Mouse (Mus musculus): Measurements from ENCODE around the gene Rbfox1. TPM values are rescaled to one million over a fixed set of nuclear protein-coding genes. Genes with fewer than 3 reads are reported as not detected.

Rbfox1 gene
- polyA plus RNA-seq, 1 experiment from 2014 or later, result 2.2 TPM

GRCm38 (mm10) chr16:6531459-6531858 is 646.3 kb downstream of the Rbfox1 start:
- Histone ChIP-seq H3K27ac (no peak overlapping the region), H3K9me3 (no peaks in the 10 kb centered on the region), H3K27me3 (no peaks in the 10 kb centered on the region), H3K4me1 (no peaks in the 10 kb centered on the region), H3K4me3 (no peak overlapping the region), H3K36me3 (no peaks in the 10 kb centered on the region), H3K9ac (no peak overlapping the region), H3K4me2 (no peak overlapping the region)
- WGBS, result 44% methylated on average over 3 of the region's 3 CpGs
- ATAC-seq (ENCODE audit: borderline replicate concordance, extremely low read depth, low FRiP score, low TSS enrichment), result no peak

DNA sequence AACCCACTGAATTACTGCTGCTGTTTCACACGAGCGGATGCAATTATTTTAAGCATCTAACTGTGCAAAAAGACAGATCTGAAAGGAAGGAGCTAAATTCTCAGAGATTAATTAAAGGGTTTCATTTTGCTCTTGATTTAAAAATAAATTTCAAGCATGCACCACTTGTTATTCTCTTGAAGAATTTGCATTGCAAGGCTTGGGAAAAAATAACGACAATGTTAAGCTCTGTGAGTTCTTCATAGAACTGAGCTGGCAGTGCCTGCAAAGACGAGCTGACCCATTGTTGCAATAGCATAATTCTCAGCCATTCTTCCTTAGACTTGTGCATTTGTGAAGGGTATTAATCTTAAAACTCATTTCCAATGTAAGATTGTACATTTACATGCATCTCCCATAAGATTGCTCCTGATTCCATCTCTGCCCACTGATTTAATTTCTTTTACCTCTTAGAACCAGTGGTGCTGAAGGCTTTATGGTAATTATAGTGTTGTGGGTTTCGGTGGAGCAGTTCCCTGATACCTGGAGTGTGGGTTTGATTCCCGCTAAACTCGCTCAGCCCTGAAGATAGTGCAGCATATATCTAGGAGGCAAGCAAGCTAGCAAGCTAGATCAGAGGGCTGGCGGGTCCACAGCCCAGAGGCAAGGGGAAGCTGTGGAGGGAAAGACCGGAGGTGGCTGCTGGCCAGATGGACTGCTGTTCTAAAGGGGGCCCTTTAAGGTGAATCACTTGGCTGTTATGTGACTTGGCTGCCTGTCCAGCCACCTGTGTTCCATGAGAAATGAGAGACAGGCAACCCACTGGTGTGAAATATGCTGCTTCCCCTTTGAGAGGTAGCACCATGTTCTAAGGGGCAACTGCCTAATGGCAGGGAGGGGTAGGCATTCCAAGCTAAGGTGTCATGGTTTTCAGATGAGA is 647.2 kb downstream of the Rbfox1 start:
- Histone ChIP-seq H3K4me3 (no peak overlapping the region), H3K9me3 (no peaks in the 10 kb centered on the region), H3K27ac (no peak overlapping the region), H3K36me3 (no peaks in the 10 kb centered on the region), H3K4me1 (no peaks in the 10 kb centered on the region), H3K9ac (no peak overlapping the region), H3K27me3 (no peaks in the 10 kb centered on the region), H3K4me2 (no peak overlapping the region)
- ATAC-seq (ENCODE audit: borderline replicate concordance, extremely low read depth, low FRiP score, low TSS enrichment), result no peak
- WGBS, result 69% methylated on average over 9 of the region's 9 CpGs

DNA sequence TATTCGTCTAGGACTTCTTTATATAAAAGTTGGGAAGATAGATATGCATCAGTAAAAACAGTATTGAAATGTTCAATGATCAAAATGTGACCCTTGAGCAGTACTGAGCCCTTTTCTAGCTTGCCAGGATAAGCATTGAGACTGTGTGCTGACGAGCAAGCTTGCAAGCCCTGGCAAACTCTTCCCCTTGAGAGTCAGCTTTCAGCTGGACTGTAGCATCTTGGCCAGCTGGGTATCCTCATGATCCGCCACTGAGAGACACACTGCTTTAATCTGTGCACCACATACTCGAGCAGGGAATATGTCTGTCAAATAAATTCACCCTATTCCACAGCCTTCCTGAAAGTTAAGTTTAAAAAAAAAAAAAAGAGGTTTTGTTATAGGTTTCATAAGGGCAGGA is 670.6 kb downstream of the Rbfox1 start:
- no peaks in the 10 kb centered on the region for H3K27me3 ChIP-seq
- 32% methylated on average over 4 of the region's 4 CpGs for WGBS
- no peak overlapping the region for H3K4me2 ChIP-seq
- H3K9ac ChIP-seq, result no peak overlapping the region
- no peaks in the 10 kb centered on the region for H3K36me3 ChIP-seq
- H3K27ac ChIP-seq, result no peak overlapping the region
- no peak for ATAC-seq (ENCODE audit: borderline replicate concordance, extremely low read depth, low FRiP score, low TSS enrichment)
- no peaks in the 10 kb centered on the region for H3K9me3 ChIP-seq
- no peak overlapping the region for H3K4me3 ChIP-seq
- H3K4me1 ChIP-seq, result no peaks in the 10 kb centered on the region

GRCm38 (mm10) chr16:6557726-6558125 is 672.6 kb downstream of the Rbfox1 start:
- no peaks in the 10 kb centered on the region for H3K36me3 ChIP-seq
- 81% methylated on average over 1 of the region's 1 CpGs for WGBS
- no peak overlapping the region for H3K27ac ChIP-seq
- no peak overlapping the region for H3K4me2 ChIP-seq
- H3K9me3 ChIP-seq, result no peaks in the 10 kb centered on the region
- no peak for ATAC-seq (ENCODE audit: borderline replicate concordance, extremely low read depth, low FRiP score, low TSS enrichment)
- H3K9ac ChIP-seq, result no peak overlapping the region
- H3K4me3 ChIP-seq, result no peak overlapping the region
- no peaks in the 10 kb centered on the region for H3K4me1 ChIP-seq
- no peaks in the 10 kb centered on the region for H3K27me3 ChIP-seq

- H3K4me1 ChIP-seq, result no peaks in the 10 kb centered on the region
- H3K27ac ChIP-seq, result no peak overlapping the region
- H3K4me3 ChIP-seq, result no peak overlapping the region
- H3K36me3 ChIP-seq, result no peaks in the 10 kb centered on the region
- H3K27me3 ChIP-seq, result no peaks in the 10 kb centered on the region
- no peaks in the 10 kb centered on the region for H3K9me3 ChIP-seq
- ATAC-seq (ENCODE audit: borderline replicate concordance, extremely low read depth, low FRiP score, low TSS enrichment), result no peak
- WGBS, result 93% methylated on average over 2 of the region's 2 CpGs
- no peak overlapping the region for H3K4me2 ChIP-seq
- no peak overlapping the region for H3K9ac ChIP-seq
Measured at GRCm38 (mm10) chr16:6584700-6585099, 699.5 kb downstream of the Rbfox1 start.

- H3K4me2 ChIP-seq, result no peak overlapping the region
- H3K4me3 ChIP-seq, result no peak overlapping the region
- no peaks in the 10 kb centered on the region for H3K9me3 ChIP-seq
- 93% methylated on average over 1 of the region's 1 CpGs for WGBS
- H3K4me1 ChIP-seq, result no peaks in the 10 kb centered on the region
- no peaks in the 10 kb centered on the region for H3K36me3 ChIP-seq
- no peaks in the 10 kb centered on the region for H3K27me3 ChIP-seq
- ATAC-seq (ENCODE audit: borderline replicate concordance, extremely low read depth, low FRiP score, low TSS enrichment), result no peak
- no peak overlapping the region for H3K9ac ChIP-seq
- no peak overlapping the region for H3K27ac ChIP-seq
Measured at GRCm38 (mm10) chr16:6585204-6585603, 700.0 kb downstream of the Rbfox1 start.

GRCm38 (mm10) chr16:6616526-6616925 is 731.4 kb downstream of the Rbfox1 start:
- ATAC-seq (ENCODE audit: borderline replicate concordance, extremely low read depth, low FRiP score, low TSS enrichment), result no peak
- Histone ChIP-seq H3K4me1 (no peaks in the 10 kb centered on the region), H3K27me3 (no peaks in the 10 kb centered on the region), H3K27ac (no peak overlapping the region), H3K36me3 (no peaks in the 10 kb centered on the region), H3K9ac (no peak overlapping the region), H3K9me3 (no peaks in the 10 kb centered on the region), H3K4me2 (no peak overlapping the region), H3K4me3 (no peak overlapping the region)
- WGBS, result 67% methylated on average over 1 of the region's 1 CpGs

- WGBS, result 39% methylated on average over 1 of the region's 1 CpGs
- Histone ChIP-seq H3K27me3 (no peaks in the 10 kb centered on the region), H3K27ac (no peak overlapping the region), H3K4me1 (no peaks in the 10 kb centered on the region), H3K9me3 (no peaks in the 10 kb centered on the region), H3K36me3 (no peaks in the 10 kb centered on the region), H3K4me2 (no peak overlapping the region), H3K9ac (no peak overlapping the region), H3K4me3 (no peak overlapping the region)
- ATAC-seq (ENCODE audit: borderline replicate concordance, extremely low read depth, low FRiP score, low TSS enrichment), result no peak
Measured at GRCm38 (mm10) chr16:6640330-6640729, 755.2 kb downstream of the Rbfox1 start.

- WGBS, result 75% methylated on average over 5 of the region's 5 CpGs
- ATAC-seq (ENCODE audit: borderline replicate concordance, extremely low read depth, low FRiP score, low TSS enrichment), result no peak
- no peak overlapping the region for H3K9ac ChIP-seq
- H3K27me3 ChIP-seq, result no peaks in the 10 kb centered on the region
- no peak overlapping the region for H3K4me2 ChIP-seq
- H3K4me3 ChIP-seq, result no peak overlapping the region
- no peaks in the 10 kb centered on the region for H3K36me3 ChIP-seq
- no peaks in the 10 kb centered on the region for H3K4me1 ChIP-seq
- no peak overlapping the region for H3K27ac ChIP-seq
- H3K9me3 ChIP-seq, result no peaks in the 10 kb centered on the region
Measured at GRCm38 (mm10) chr16:6646941-6647340, 761.8 kb downstream of the Rbfox1 start.

DNA sequence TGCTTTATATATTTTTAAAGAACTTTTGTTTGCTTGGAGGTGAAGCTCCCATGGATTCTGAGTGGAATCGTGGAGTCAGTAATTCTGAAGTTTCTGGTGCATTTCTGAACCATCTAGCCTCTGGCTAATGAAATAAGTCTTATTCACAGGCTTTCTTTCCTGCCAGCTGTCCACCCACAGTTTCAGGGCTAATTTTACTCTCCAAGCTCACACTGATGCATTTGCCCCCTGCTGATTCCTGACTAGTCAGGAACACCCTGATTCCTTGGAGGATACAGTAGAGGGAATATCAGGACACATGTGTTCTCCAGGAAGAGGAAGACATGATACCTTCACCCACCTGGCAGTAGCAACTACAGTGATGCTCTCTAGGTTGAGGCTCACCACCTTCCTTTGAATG is 763.6 kb downstream of the Rbfox1 start:
- Histone ChIP-seq H3K27ac (no peak overlapping the region), H3K4me3 (no peak overlapping the region), H3K36me3 (no peaks in the 10 kb centered on the region), H3K9me3 (no peaks in the 10 kb centered on the region), H3K9ac (no peak overlapping the region), H3K4me1 (no peaks in the 10 kb centered on the region), H3K27me3 (no peaks in the 10 kb centered on the region), H3K4me2 (no peak overlapping the region)
- ATAC-seq (ENCODE audit: borderline replicate concordance, extremely low read depth, low FRiP score, low TSS enrichment), result no peak
- WGBS, result 45% methylated on average over 1 of the region's 1 CpGs

GRCm38 (mm10) chr16:6658594-6658993 is 773.4 kb downstream of the Rbfox1 start:
- ATAC-seq (ENCODE audit: borderline replicate concordance, extremely low read depth, low FRiP score, low TSS enrichment), result no peak
- Histone ChIP-seq H3K4me1 (no peaks in the 10 kb centered on the region), H3K4me3 (no peak overlapping the region), H3K36me3 (no peaks in the 10 kb centered on the region), H3K27me3 (no peaks in the 10 kb centered on the region), H3K9ac (no peak overlapping the region), H3K9me3 (no peaks in the 10 kb centered on the region), H3K4me2 (no peak overlapping the region), H3K27ac (no peak overlapping the region)
- WGBS, result 75% methylated on average over 2 of the region's 2 CpGs

DNA sequence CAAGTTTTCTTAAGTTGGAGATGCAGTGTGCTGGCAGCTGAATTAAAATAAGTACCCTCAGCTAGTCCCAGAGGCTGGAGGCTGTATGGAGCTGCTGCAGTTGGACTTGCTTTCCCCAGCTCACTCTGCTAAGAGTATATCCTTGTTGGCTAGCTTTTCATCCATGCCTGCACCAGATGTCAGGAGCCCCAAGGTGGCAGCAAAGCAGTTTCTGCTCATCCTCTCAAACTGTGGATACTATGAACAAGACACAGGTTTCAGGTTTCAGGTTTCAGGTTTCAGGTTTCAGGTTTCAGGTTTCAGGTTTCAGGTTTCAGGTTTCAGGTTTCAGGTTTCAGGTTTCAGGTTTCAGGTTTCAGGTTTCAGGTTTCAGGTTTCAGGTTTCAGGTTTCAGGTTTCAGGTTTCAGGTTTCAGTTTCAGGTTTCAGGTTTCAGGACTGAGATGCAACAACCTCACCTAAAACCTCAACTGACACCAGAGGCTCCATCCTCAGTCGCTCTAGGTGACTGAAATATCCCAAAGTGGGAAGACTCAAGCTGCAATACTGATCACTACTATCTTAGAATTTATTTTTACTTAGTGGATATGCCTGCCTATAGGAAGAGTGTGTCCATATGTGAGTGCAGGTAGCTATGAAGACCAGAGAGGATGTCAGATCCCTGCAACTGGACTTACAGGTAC is 801.1 kb downstream of the Rbfox1 start:
- no peak overlapping the region for H3K27ac ChIP-seq
- no peak overlapping the region for H3K4me3 ChIP-seq
- no peak overlapping the region for H3K9ac ChIP-seq
- WGBS, result 91% methylated on average over 1 of the region's 1 CpGs
- H3K27me3 ChIP-seq, result no peaks in the 10 kb centered on the region
- H3K36me3 ChIP-seq, result no peaks in the 10 kb centered on the region
- ATAC-seq (ENCODE audit: borderline replicate concordance, extremely low read depth, low FRiP score, low TSS enrichment), result no peak
- no peaks in the 10 kb centered on the region for H3K9me3 ChIP-seq
- H3K4me2 ChIP-seq, result no peak overlapping the region
- H3K4me1 ChIP-seq, result no peaks in the 10 kb centered on the region
